Mouse (Mus musculus): ENCODE results near the gene Impg1.

- no peak for TF ChIP-seq CTCF (conservative IDR thresholded peaks at IDR 0.05; ENCODE audit: insufficient read depth, insufficient read length, low read depth, low read length)
- TF ChIP-seq POLR2A (IDR thresholded peaks at IDR 0.05; ENCODE audit: low read depth, low read length): no peak
These were observed 4.9 kb downstream of the Impg1 start for GRCm38 (mm10) chr9:80460420-80460819.
